Mouse (Mus musculus): ENCODE measurements around the gene BC029722. TPM values are rescaled to one million over a fixed set of nuclear protein-coding genes. Genes with fewer than 3 reads are reported as not detected.
"Not testable (repeated sequence)": the region's sequence is repeated elsewhere in the genome, so short reads cannot be mapped to it uniquely, and the experiment has no call there.

BC029722 gene
- polyA plus RNA-seq, 1 experiment from 2014 or later: 15.0 TPM

DNA sequence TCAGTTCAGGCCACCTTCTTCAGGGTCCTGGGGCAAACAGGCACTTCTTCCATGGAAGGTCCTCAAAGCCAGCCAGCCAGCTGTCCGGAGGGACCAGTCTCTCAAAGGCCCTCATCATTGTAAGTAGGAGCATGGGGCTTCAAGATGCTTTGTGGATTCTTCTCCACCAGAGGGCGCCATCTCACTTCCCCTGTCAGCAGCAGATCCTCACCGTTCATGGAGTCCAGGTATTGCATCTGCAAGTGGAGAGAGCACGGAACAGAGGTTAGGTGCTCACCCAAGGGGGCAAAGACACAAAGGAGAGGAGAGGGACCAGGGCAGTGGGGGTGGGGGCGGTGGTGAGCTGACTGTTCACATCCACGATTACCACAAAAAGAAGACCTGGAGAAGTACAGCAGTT lies 29.1 kb upstream of the BC029722 start:
- H3K27ac ChIP-seq (ENCODE audit: low read length): no peak overlapping the region
- no peaks in the 10 kb centered on the region for H3K27me3 ChIP-seq (ENCODE audit: control insufficient read depth, insufficient read depth, low read length)
- H3K4me3 ChIP-seq (ENCODE audit: low read depth, low read length): no peak overlapping the region
- no peak overlapping the region for H3K9ac ChIP-seq (replicated peaks; ENCODE audit: low read depth, low read length)
- ATAC-seq (ENCODE audit: insufficient number of reproducible peaks, insufficient read depth, low FRiP score, low read depth): no peak
- no peaks in the 10 kb centered on the region for H3K4me1 ChIP-seq (ENCODE audit: control insufficient read depth, insufficient read depth, low read length)
- WGBS: 23% methylated on average over 6 of the region's 6 CpGs
- no peak overlapping the region for H3K4me2 ChIP-seq (replicated peaks; ENCODE audit: low read depth, low read length)
- H3K36me3 ChIP-seq (ENCODE audit: control insufficient read depth, insufficient read depth, low read length): peaks cover 20% of the 10 kb centered on the region
- H3K9me3 ChIP-seq (ENCODE audit: control insufficient read depth, low read depth, low read length): no peaks in the 10 kb centered on the region

GRCm38 (mm10) chr2:155846930-155847329 lies 27.7 kb upstream of the BC029722 start:
- no peaks in the 10 kb centered on the region for H3K4me1 ChIP-seq (ENCODE audit: control insufficient read depth, insufficient read depth, low read length)
- H3K9ac ChIP-seq (replicated peaks; ENCODE audit: low read depth, low read length): no peak overlapping the region
- no peaks in the 10 kb centered on the region for H3K9me3 ChIP-seq (ENCODE audit: control insufficient read depth, low read depth, low read length)
- peaks cover 20% of the 10 kb centered on the region for H3K36me3 ChIP-seq (ENCODE audit: control insufficient read depth, insufficient read depth, low read length)
- no peak overlapping the region for H3K4me2 ChIP-seq (replicated peaks; ENCODE audit: low read depth, low read length)
- no peak overlapping the region for H3K4me3 ChIP-seq (ENCODE audit: low read depth, low read length)
- 61% methylated on average over 8 of the region's 8 CpGs for WGBS
- no peak overlapping the region for H3K27ac ChIP-seq (ENCODE audit: low read length)
- H3K27me3 ChIP-seq (ENCODE audit: control insufficient read depth, insufficient read depth, low read length): no peaks in the 10 kb centered on the region
- no peak for ATAC-seq (ENCODE audit: insufficient number of reproducible peaks, insufficient read depth, low FRiP score, low read depth)

DNA sequence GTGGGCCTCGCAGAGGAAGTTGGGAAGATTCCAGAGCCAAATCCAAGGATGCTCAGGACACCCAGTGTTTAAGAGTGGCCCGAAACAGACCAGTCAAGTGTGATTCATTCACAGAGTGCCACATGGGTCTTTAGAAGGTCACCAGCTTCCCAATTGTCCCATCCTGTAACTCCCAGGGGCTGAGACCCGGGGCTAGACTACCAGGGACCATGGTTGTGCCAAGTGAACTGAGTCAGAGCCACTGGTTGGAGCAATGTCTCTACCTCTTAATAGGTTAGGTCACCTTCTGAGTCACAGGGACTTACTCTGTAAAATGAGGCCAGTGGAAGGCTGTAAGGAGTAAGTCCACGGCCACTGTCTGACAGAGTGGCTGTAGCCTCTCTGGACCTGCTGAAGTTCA lies 19.7 kb upstream of the BC029722 start:
- Histone ChIP-seq H3K27ac (ENCODE audit: low read length) (no peak overlapping the region), H3K4me1 (ENCODE audit: control insufficient read depth, insufficient read depth, low read length) (no peaks in the 10 kb centered on the region), H3K27me3 (ENCODE audit: control insufficient read depth, insufficient read depth, low read length) (no peaks in the 10 kb centered on the region), H3K36me3 (ENCODE audit: control insufficient read depth, insufficient read depth, low read length) (no peaks in the 10 kb centered on the region), H3K4me3 (ENCODE audit: low read depth, low read length) (no peak overlapping the region), H3K4me2 (replicated peaks; ENCODE audit: low read depth, low read length) (no peak overlapping the region), H3K9me3 (ENCODE audit: control insufficient read depth, low read depth, low read length) (no peaks in the 10 kb centered on the region), H3K9ac (replicated peaks; ENCODE audit: low read depth, low read length) (no peak overlapping the region)
- 84% methylated on average over 4 of the region's 4 CpGs for WGBS
- no peak for ATAC-seq (ENCODE audit: insufficient number of reproducible peaks, insufficient read depth, low FRiP score, low read depth)

GRCm38 (mm10) chr2:155837961-155838360 lies 18.7 kb upstream of the BC029722 start:
- H3K4me1 ChIP-seq (ENCODE audit: control insufficient read depth, insufficient read depth, low read length): no peaks in the 10 kb centered on the region
- no peaks in the 10 kb centered on the region for H3K27me3 ChIP-seq (ENCODE audit: control insufficient read depth, insufficient read depth, low read length)

DNA sequence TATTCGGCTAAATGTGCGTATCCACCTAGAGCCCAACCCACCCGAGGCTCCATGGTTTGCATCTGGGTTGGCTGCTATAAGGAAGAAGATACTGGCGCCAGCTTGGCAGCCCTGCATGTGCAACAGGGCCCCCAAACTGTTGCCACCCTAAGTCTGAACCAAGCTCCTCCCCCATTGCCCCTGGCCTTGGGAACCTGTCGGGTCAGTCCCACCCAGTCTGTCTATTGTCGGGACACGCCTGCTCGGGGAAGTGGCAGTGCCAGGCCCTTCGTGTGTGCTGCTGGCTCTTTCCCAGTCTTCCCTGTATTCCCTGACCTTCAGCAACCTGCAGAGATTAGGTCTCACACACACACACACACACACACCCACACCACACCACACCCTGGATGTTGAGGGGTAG lies 15.5 kb upstream of the BC029722 start, which contains the start of gene Fam83c:
TSS of gene Fam83c (minus strand) at position 123 of the 400 bp plus-strand sequence.
- Histone ChIP-seq H3K27ac (ENCODE audit: low read length) (no peak within 1 kb of the TSS), H3K9me3 (ENCODE audit: control insufficient read depth, low read depth, low read length) (no peaks in the 10 kb centered on the region), H3K4me2 (replicated peaks; ENCODE audit: low read depth, low read length) (peak within 1 kb of the TSS; percentile 20; the same call in 1 of the 2 replicates), H3K27me3 (ENCODE audit: control insufficient read depth, insufficient read depth, low read length) (no peaks in the 10 kb centered on the region), H3K36me3 (ENCODE audit: control insufficient read depth, insufficient read depth, low read length) (no peaks in the 10 kb centered on the region), H3K9ac (replicated peaks; ENCODE audit: low read depth, low read length) (no peak within 1 kb of the TSS), H3K4me1 (ENCODE audit: control insufficient read depth, insufficient read depth, low read length) (no peaks in the 10 kb centered on the region), H3K4me3 (ENCODE audit: low read depth, low read length) (no peak within 1 kb of the TSS)
- peak; percentile 68; the same call in 1 of the 2 replicates for ATAC-seq (ENCODE audit: insufficient number of reproducible peaks, insufficient read depth, low FRiP score, low read depth)
- WGBS: 51% methylated on average over 9 of the region's 9 CpGs

More at GRCm38 (mm10) chr2:155837961-155838360, 18.7 kb upstream of the BC029722 start:
- WGBS: 59% methylated on average over 3 of the region's 3 CpGs
- H3K4me2 ChIP-seq (replicated peaks; ENCODE audit: low read depth, low read length): no peak overlapping the region
- no peaks in the 10 kb centered on the region for H3K36me3 ChIP-seq (ENCODE audit: control insufficient read depth, insufficient read depth, low read length)
- H3K9ac ChIP-seq (replicated peaks; ENCODE audit: low read depth, low read length): no peak overlapping the region
- no peaks in the 10 kb centered on the region for H3K9me3 ChIP-seq (ENCODE audit: control insufficient read depth, low read depth, low read length)
- no peak overlapping the region for H3K27ac ChIP-seq (ENCODE audit: low read length)
- ATAC-seq (ENCODE audit: insufficient number of reproducible peaks, insufficient read depth, low FRiP score, low read depth): no peak
- H3K4me3 ChIP-seq (ENCODE audit: low read depth, low read length): no peak overlapping the region

DNA sequence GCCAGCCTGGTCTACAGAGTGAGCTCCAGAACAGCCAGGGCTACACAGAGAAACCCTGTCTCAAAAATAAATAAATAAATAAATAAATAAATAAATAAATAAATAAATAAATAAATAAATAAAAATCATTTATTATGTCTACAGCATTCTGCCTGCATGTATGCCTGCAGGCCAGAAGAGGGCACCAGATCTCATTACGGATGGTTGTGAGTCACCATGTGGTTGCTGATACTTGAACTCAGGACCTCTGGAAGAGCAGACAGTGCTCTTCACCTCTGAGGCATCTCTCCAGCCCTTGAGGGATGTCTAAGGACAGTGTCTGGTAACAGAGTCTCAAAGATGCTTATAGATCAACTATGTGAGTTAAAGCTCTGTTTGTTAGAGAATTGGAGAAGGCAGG lies 12.9 kb upstream of the BC029722 start:
- H3K9me3 ChIP-seq (ENCODE audit: control insufficient read depth, low read depth, low read length); H3K9ac ChIP-seq (replicated peaks; ENCODE audit: low read depth, low read length); H3K4me2 ChIP-seq (replicated peaks; ENCODE audit: low read depth, low read length); H3K4me3 ChIP-seq (ENCODE audit: low read depth, low read length); H3K27ac ChIP-seq (ENCODE audit: low read length); H3K27me3 ChIP-seq (ENCODE audit: control insufficient read depth, insufficient read depth, low read length); ATAC-seq (ENCODE audit: insufficient number of reproducible peaks, insufficient read depth, low FRiP score, low read depth); H3K36me3 ChIP-seq (ENCODE audit: control insufficient read depth, insufficient read depth, low read length); H3K4me1 ChIP-seq (ENCODE audit: control insufficient read depth, insufficient read depth, low read length): not testable (repeated sequence)
- 86% methylated on average over 1 of the region's 1 CpGs for WGBS

GRCm38 (mm10) chr2:155831302-155831701 lies 12.1 kb upstream of the BC029722 start:
- Histone ChIP-seq H3K27ac (ENCODE audit: low read length) (no peak overlapping the region), H3K27me3 (ENCODE audit: control insufficient read depth, insufficient read depth, low read length) (no peaks in the 10 kb centered on the region), H3K4me2 (replicated peaks; ENCODE audit: low read depth, low read length) (no peak overlapping the region), H3K4me3 (ENCODE audit: low read depth, low read length) (no peak overlapping the region), H3K9ac (replicated peaks; ENCODE audit: low read depth, low read length) (no peak overlapping the region), H3K9me3 (ENCODE audit: control insufficient read depth, low read depth, low read length) (no peaks in the 10 kb centered on the region), H3K36me3 (ENCODE audit: control insufficient read depth, insufficient read depth, low read length) (no peaks in the 10 kb centered on the region), H3K4me1 (ENCODE audit: control insufficient read depth, insufficient read depth, low read length) (no peaks in the 10 kb centered on the region)
- no peak for ATAC-seq (ENCODE audit: insufficient number of reproducible peaks, insufficient read depth, low FRiP score, low read depth)
- 60% methylated on average over 9 of the region's 9 CpGs for WGBS

DNA sequence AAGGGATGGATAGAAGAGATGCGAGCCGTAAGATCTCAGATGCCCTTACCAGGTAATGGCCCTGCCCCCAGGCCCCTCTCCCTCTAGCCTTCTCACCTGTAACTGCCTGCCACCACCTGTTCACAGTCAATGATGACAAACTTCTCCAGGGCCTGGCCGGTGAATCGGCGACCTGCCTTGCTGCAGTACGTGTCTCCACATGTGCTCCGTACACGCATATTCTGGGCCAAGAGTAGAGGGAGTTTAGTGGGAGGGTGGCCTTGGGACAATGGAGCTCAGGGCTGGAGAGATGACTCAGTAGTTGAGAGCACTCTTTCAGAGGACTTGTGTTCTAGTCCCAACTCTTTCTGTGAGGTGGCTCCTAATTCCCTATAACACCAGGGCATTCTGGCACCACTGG lies 11.6 kb upstream of the BC029722 start:
- Histone ChIP-seq H3K9ac (replicated peaks; ENCODE audit: low read depth, low read length) (no peak overlapping the region), H3K4me3 (ENCODE audit: low read depth, low read length) (no peak overlapping the region), H3K27ac (ENCODE audit: low read length) (no peak overlapping the region), H3K36me3 (ENCODE audit: control insufficient read depth, insufficient read depth, low read length) (no peaks in the 10 kb centered on the region), H3K9me3 (ENCODE audit: control insufficient read depth, low read depth, low read length) (no peaks in the 10 kb centered on the region), H3K4me1 (ENCODE audit: control insufficient read depth, insufficient read depth, low read length) (no peaks in the 10 kb centered on the region), H3K27me3 (ENCODE audit: control insufficient read depth, insufficient read depth, low read length) (no peaks in the 10 kb centered on the region), H3K4me2 (replicated peaks; ENCODE audit: low read depth, low read length) (no peak overlapping the region)
- 85% methylated on average over 8 of the region's 8 CpGs for WGBS
- ATAC-seq (ENCODE audit: insufficient number of reproducible peaks, insufficient read depth, low FRiP score, low read depth): no peak

Data from stomach, embryonic 14.5 days (tissue).